Mouse (Mus musculus): ENCODE results near the gene Chrna9. TPM values are rescaled to one million over a fixed set of nuclear protein-coding genes. Genes with fewer than 3 reads are reported as not detected.

The Chrna9 gene
- total and polyA plus RNA-seq, 2 experiments from 2014 or later = 6.9 TPM; not detected in 1

GRCm38 (mm10) chr5:65937998-65938715 is 3.4 kb downstream of the Chrna9 start:
- Histone ChIP-seq H3K36me3 (replicated peaks; ENCODE audit: control insufficient read depth, insufficient read depth, low read length) (no peaks in the 10 kb centered on the region), H3K9ac (replicated peaks; ENCODE audit: low read depth, low read length) (no peak overlapping the region), H3K27ac (ENCODE audit: low read depth) (no peak overlapping the region), H3K27me3 (ENCODE audit: control insufficient read depth, insufficient read depth, low read length) (no peaks in the 10 kb centered on the region), H3K4me2 (ENCODE audit: low read depth, low read length) (no peak overlapping the region), H3K4me3 (ENCODE audit: low read depth, low read length) (no peak overlapping the region), H3K4me1 (ENCODE audit: control insufficient read depth, insufficient read depth) (no peaks in the 10 kb centered on the region), H3K9me3 (replicated peaks; ENCODE audit: control insufficient read depth, low read length) (no peaks in the 10 kb centered on the region)
- ATAC-seq (ENCODE audit: insufficient read depth, low read depth) (peak; percentile 86), DNase-seq (ENCODE audit: low spot score) (peak; percentile 88)
- 58% methylated on average over 9 of the region's 9 CpGs for whole genome bisulfite sequencing
- TF ChIP-seq EP300 (IDR thresholded peaks at IDR 0.05; ENCODE audit: low read depth) (no peak), CTCF (IDR thresholded peaks at IDR 0.05; ENCODE audit: low read depth) (peak; percentile 96)

GRCm38 (mm10) chr5:65941145-65941544 is 6.4 kb downstream of the Chrna9 start:
- no peaks in the 10 kb centered on the region for H3K27me3 ChIP-seq (ENCODE audit: control insufficient read depth, insufficient read depth, low read length)
- H3K4me2 ChIP-seq (ENCODE audit: low read depth, low read length) = no peak overlapping the region
- DNase-seq (ENCODE audit: low spot score) (no peak), ATAC-seq (ENCODE audit: insufficient read depth, low read depth) (no peak)
- no peak for TF ChIP-seq EP300 (IDR thresholded peaks at IDR 0.05; ENCODE audit: low read depth)
- no peak for TF ChIP-seq CTCF (IDR thresholded peaks at IDR 0.05; ENCODE audit: low read depth)
- no peaks in the 10 kb centered on the region for H3K9me3 ChIP-seq (replicated peaks; ENCODE audit: control insufficient read depth, low read length)
- 64% methylated on average over 4 of the region's 4 CpGs for WGBS
- no peak overlapping the region for H3K27ac ChIP-seq (ENCODE audit: low read depth)
- no peak overlapping the region for H3K9ac ChIP-seq (replicated peaks; ENCODE audit: low read depth, low read length)
- H3K4me1 ChIP-seq (ENCODE audit: control insufficient read depth, insufficient read depth) = no peaks in the 10 kb centered on the region
- no peak overlapping the region for H3K4me3 ChIP-seq (ENCODE audit: low read depth, low read length)
- H3K36me3 ChIP-seq (replicated peaks; ENCODE audit: control insufficient read depth, insufficient read depth, low read length) = no peaks in the 10 kb centered on the region

GRCm38 (mm10) chr5:65949822-65950221 is 15.1 kb downstream of the Chrna9 start:
- TF ChIP-seq CTCF (IDR thresholded peaks at IDR 0.05; ENCODE audit: low read depth) (no peak), EP300 (IDR thresholded peaks at IDR 0.05; ENCODE audit: low read depth) (no peak)
- no peaks in the 10 kb centered on the region for H3K36me3 ChIP-seq (replicated peaks; ENCODE audit: control insufficient read depth, insufficient read depth, low read length)
- DNase-seq (ENCODE audit: low spot score) (no peak), ATAC-seq (ENCODE audit: insufficient read depth, low read depth) (no peak)
- no peak overlapping the region for H3K4me3 ChIP-seq (ENCODE audit: low read depth, low read length)
- H3K4me2 ChIP-seq (ENCODE audit: low read depth, low read length) = no peak overlapping the region
- no peak overlapping the region for H3K9ac ChIP-seq (replicated peaks; ENCODE audit: low read depth, low read length)
- no peak overlapping the region for H3K27ac ChIP-seq (ENCODE audit: low read depth)
- H3K9me3 ChIP-seq (replicated peaks; ENCODE audit: control insufficient read depth, low read length) = no peaks in the 10 kb centered on the region
- 77% methylated on average over 3 of the region's 3 CpGs for WGBS
- no peaks in the 10 kb centered on the region for H3K4me1 ChIP-seq (ENCODE audit: control insufficient read depth, insufficient read depth)
- no peaks in the 10 kb centered on the region for H3K27me3 ChIP-seq (ENCODE audit: control insufficient read depth, insufficient read depth, low read length)

GRCm38 (mm10) chr5:65950236-65950635 is 15.5 kb downstream of the Chrna9 start:
- H3K4me2 ChIP-seq (ENCODE audit: low read depth, low read length) = no peak overlapping the region
- H3K36me3 ChIP-seq (replicated peaks; ENCODE audit: control insufficient read depth, insufficient read depth, low read length) = no peaks in the 10 kb centered on the region
- H3K9me3 ChIP-seq (replicated peaks; ENCODE audit: control insufficient read depth, low read length) = no peaks in the 10 kb centered on the region
- no peaks in the 10 kb centered on the region for H3K27me3 ChIP-seq (ENCODE audit: control insufficient read depth, insufficient read depth, low read length)
- no peaks in the 10 kb centered on the region; the same call in 1 of the 2 replicates for H3K4me1 ChIP-seq (ENCODE audit: control insufficient read depth, insufficient read depth)
- no peak for ATAC-seq (ENCODE audit: insufficient read depth, low read depth)
- no peak overlapping the region for H3K4me3 ChIP-seq (ENCODE audit: low read depth, low read length)
- 66% methylated on average over 6 of the region's 6 CpGs for WGBS
- H3K9ac ChIP-seq (replicated peaks; ENCODE audit: low read depth, low read length) = no peak overlapping the region
- TF ChIP-seq CTCF (IDR thresholded peaks at IDR 0.05; ENCODE audit: low read depth) (no peak), EP300 (IDR thresholded peaks at IDR 0.05; ENCODE audit: low read depth) (no peak)
- no peak for DNase-seq (ENCODE audit: low spot score)
- H3K27ac ChIP-seq (ENCODE audit: low read depth) = no peak overlapping the region

GRCm38 (mm10) chr5:65950679-65951512 is 16.2 kb downstream of the Chrna9 start:
- Histone ChIP-seq H3K4me3 (ENCODE audit: low read depth, low read length) (no peak overlapping the region), H3K9me3 (replicated peaks; ENCODE audit: control insufficient read depth, low read length) (no peaks in the 10 kb centered on the region), H3K4me2 (ENCODE audit: low read depth, low read length) (no peak overlapping the region), H3K36me3 (replicated peaks; ENCODE audit: control insufficient read depth, insufficient read depth, low read length) (no peaks in the 10 kb centered on the region), H3K4me1 (ENCODE audit: control insufficient read depth, insufficient read depth) (no peaks in the 10 kb centered on the region; the same call in 1 of the 2 replicates), H3K27ac (ENCODE audit: low read depth) (no peak overlapping the region), H3K27me3 (ENCODE audit: control insufficient read depth, insufficient read depth, low read length) (no peaks in the 10 kb centered on the region), H3K9ac (replicated peaks; ENCODE audit: low read depth, low read length) (no peak overlapping the region)
- 74% methylated on average over 18 of the region's 18 CpGs for WGBS
- DNase-seq (ENCODE audit: low spot score) = no peak
- TF ChIP-seq CTCF (IDR thresholded peaks at IDR 0.05; ENCODE audit: low read depth) (no peak), EP300 (IDR thresholded peaks at IDR 0.05; ENCODE audit: low read depth) (no peak)
- ATAC-seq (ENCODE audit: insufficient read depth, low read depth) = no peak
